Mouse (Mus musculus) inflammation-experienced regulatory T-cells (primary cell): ENCODE results near the gene Gpx1. TPM values are rescaled to one million over a fixed set of nuclear protein-coding genes. Genes with fewer than 3 reads are reported as not detected.

ENCODE experiments used
- polyA plus RNA-seq, 2 experiments: library from polyadenylated mRNA; unstranded; fragments of 100-300 nt; shearing (Covaris generic); gene quantifications; one replicate each; pipeline ENCODE4 v1.2.1; 2017

Gpx1 gene
- polyA plus RNA-seq: 100 to 1,000 TPM; 526 to 558 TPM

GRCm38 (mm10) chr9:108338886-108339781 lies at the start of gene Gpx1:
Gpx1 (plus strand) TSS chr9:108338903.

GRCm38 (mm10) chr9:108290016-108290750 lies 48.5 kb upstream of the Gpx1 start, which contains the start of gene Nicn1:
Nicn1 (plus strand) TSS chr9:108290429.

GRCm38 (mm10) chr9:108296453-108297355 lies 42.0 kb upstream of the Gpx1 start, which contains the start of gene Amt:
Amt (plus strand) TSS chr9:108296853.

GRCm38 (mm10) chr9:108305629-108306520 lies 32.8 kb upstream of the Gpx1 start, which contains the start of the genes Rhoa and Tcta:
Rhoa (plus strand) TSS chr9:108306129.
Tcta (minus strand) TSS chr9:108306160.

GRCm38 (mm10) chr9:108347540-108348289 lies 9.0 kb downstream of the Gpx1 start, which contains the start of gene Usp4:
Usp4 (plus strand) TSS chr9:108347853.

Other genes with a start within 250 kb of the Gpx1 start
- 100 to 1,000 TPM; 122 to 135 TPM for gene Apeh, start 244.3 kb upstream of the Gpx1 start, polyA plus RNA-seq
- gene Bsn, start 148.5 kb upstream of the Gpx1 start, polyA plus RNA-seq: under 1 TPM; 0.51 to 0.62 TPM
- gene Dag1, start 74.9 kb upstream of the Gpx1 start, polyA plus RNA-seq: 10 to 100 TPM; 12.6 to 15.8 TPM
- 1 to 10 TPM; 1.3 to 3.2 TPM for gene Nicn1, start 48.5 kb upstream of the Gpx1 start, polyA plus RNA-seq
- gene Amt, start 42.0 kb upstream of the Gpx1 start, polyA plus RNA-seq: under 1 TPM; 0.47 to 0.89 TPM
- gene Rhoa, start 32.8 kb upstream of the Gpx1 start, polyA plus RNA-seq: 100 to 1,000 TPM; 352 to 371 TPM
- gene Tcta, start 32.7 kb upstream of the Gpx1 start, polyA plus RNA-seq: 10 to 100 TPM; 13.0 to 15.4 TPM
- 100 to 1,000 TPM; 146 to 173 TPM for gene Usp4, start 8.9 kb downstream of the Gpx1 start, polyA plus RNA-seq
- gene 1700102P08Rik, start 53.9 kb downstream of the Gpx1 start, polyA plus RNA-seq: 1 to 10 TPM; 2.6 to 3.9 TPM
- gene Ccdc36, start 89.6 kb downstream of the Gpx1 start, polyA plus RNA-seq: 1 to 10 TPM in 1 of 2 experiments, not detected in 1; 1.8 TPM
- gene BC048562, start 97.6 kb downstream of the Gpx1 start, polyA plus RNA-seq: not detected
- gene Ccdc71, start 121.6 kb downstream of the Gpx1 start, polyA plus RNA-seq: 10 to 100 TPM; 41.9 to 48.2 TPM
- gene Klhdc8b, start 122.7 kb downstream of the Gpx1 start, polyA plus RNA-seq: 1 to 10 TPM; 8.2 to 8.3 TPM
- 1 to 10 TPM in 1 of 2 experiments, under 1 TPM in 1; 0.57 to 4.7 TPM for gene Lamb2, start 140.8 kb downstream of the Gpx1 start, polyA plus RNA-seq
- 100 to 1,000 TPM; 116 to 142 TPM for gene Usp19, start 151.7 kb downstream of the Gpx1 start, polyA plus RNA-seq
- 100 to 1,000 TPM in 1 of 2 experiments, 10 to 100 TPM in 1; 78.1 to 104 TPM for gene Qars, start 168.8 kb downstream of the Gpx1 start, polyA plus RNA-seq
- gene Qrich1, start 177.9 kb downstream of the Gpx1 start, polyA plus RNA-seq: 100 to 1,000 TPM; 143 to 144 TPM
- 10 to 100 TPM; 65.6 to 70.4 TPM for gene Impdh2, start 221.4 kb downstream of the Gpx1 start, polyA plus RNA-seq
- gene Ndufaf3, start 228.5 kb downstream of the Gpx1 start, polyA plus RNA-seq: 10 to 100 TPM; 64.1 to 70.8 TPM
- 100 to 1,000 TPM; 102 to 133 TPM for gene Dalrd3, start 231.0 kb downstream of the Gpx1 start, polyA plus RNA-seq
- 10 to 100 TPM; 56.5 to 71.2 TPM for gene Wdr6, start 239.8 kb downstream of the Gpx1 start, polyA plus RNA-seq